Mouse (Mus musculus): Measurements from ENCODE around the gene Ilk. TPM values are rescaled to one million over a fixed set of nuclear protein-coding genes. Genes with fewer than 3 reads are reported as not detected.
A peak's percentile ranks its signal among the peaks of the same experiment; 100 is the strongest.

The Ilk gene
- total and polyA plus RNA-seq, 3 experiments = 32.4 to 51.1 (median 42.6) TPM

DNA sequence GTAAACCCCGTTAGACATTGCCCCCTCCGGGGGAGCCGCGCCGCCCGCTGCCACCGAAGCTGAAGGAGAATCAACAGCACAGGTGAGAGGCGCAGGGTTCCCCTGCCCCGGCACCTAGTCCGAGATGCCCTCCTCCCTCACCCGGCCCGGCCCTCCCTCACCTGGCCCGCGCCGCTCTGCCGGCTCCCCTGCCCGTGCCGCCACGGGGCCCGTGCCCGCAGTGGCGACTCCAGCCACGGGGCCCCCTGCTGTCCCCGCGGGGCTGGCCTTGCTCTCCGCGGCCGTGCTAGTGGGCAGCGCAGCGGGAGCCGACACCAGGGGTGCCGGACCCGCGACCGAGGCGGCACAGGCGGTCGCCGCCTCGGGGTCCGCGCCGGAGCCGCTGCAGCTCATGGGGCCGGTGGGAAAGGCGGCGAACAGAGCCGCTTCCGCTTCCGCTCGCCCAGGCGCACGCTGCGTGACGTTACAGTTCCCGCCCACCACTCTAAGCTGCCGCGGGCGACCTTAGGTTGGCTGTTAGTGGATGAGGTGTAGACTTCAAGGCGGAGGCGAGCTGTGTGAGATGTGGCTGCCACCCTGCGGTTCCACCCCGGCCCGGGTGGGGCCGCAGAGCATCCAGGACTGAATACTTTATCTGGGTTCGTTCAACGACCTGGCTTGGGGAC is 7.7 kb downstream of the Ilk start, which contains the start of gene Taf10 (continued):
- TF ChIP-seq E2F4 (IDR thresholded peaks at IDR 0.05; ENCODE audit: insufficient replicate concordance, low read depth, low read length) = 0 out of 2 replicates have a peak, but pooled peaks have one; percentile 61
- TF ChIP-seq NELFE (IDR thresholded peaks at IDR 0.05; ENCODE audit: low read depth, low read length) = peak; percentile 85
- peak in 1 of 2 experiments; percentile 65; a peak in 2 of 4 replicates for TF ChIP-seq CTCF (conservative IDR thresholded peaks at IDR 0.05 in 1 of 2, IDR thresholded peaks at IDR 0.05 in 1 of 2; ENCODE audit: low read depth in 2 of 2, low read length in 2 of 2)
- TF ChIP-seq BHLHE40 (IDR thresholded peaks at IDR 0.05; ENCODE audit: low read depth, low read length) = peak; percentile 58
- TF ChIP-seq USF2 (conservative IDR thresholded peaks at IDR 0.05; ENCODE audit: low read depth, low read length) = no peak
- TF ChIP-seq TCF12 (IDR thresholded peaks at IDR 0.05; ENCODE audit: low read depth, low read length) = peak; percentile 77
- TF ChIP-seq SMC3 (IDR thresholded peaks at IDR 0.05; ENCODE audit: low read depth, low read length) = peak; percentile 60
- no peak for TF ChIP-seq ZC3H11A (IDR thresholded peaks at IDR 0.05; ENCODE audit: low read depth, low read length)
- no peak for TF ChIP-seq CHD1 (IDR thresholded peaks at IDR 0.05; ENCODE audit: low read depth, low read length)
- peak; percentile 56; the same call in 1 of the 2 replicates for TF ChIP-seq TBP (conservative IDR thresholded peaks at IDR 0.05; ENCODE audit: low read depth, low read length)
- TF ChIP-seq ZMIZ1 (IDR thresholded peaks at IDR 0.05; ENCODE audit: low read depth, low read length) = peak; percentile 90
- 0 out of 2 replicates have a peak, but pooled peaks have one; percentile 34 for TF ChIP-seq ETS1 (conservative IDR thresholded peaks at IDR 0.05; ENCODE audit: low read depth, low read length)
- TF ChIP-seq POLR2AphosphoS2 (IDR thresholded peaks at IDR 0.05; ENCODE audit: low read depth, low read length) = peak; percentile 78; the same call in 1 of the 2 replicates
- 0 out of 2 replicates have a peak, but pooled peaks have one; percentile 18 for TF ChIP-seq IRF4 (IDR thresholded peaks at IDR 0.05; ENCODE audit: low read depth, low read length)
- TF ChIP-seq USF1 (IDR thresholded peaks at IDR 0.05; ENCODE audit: low read depth, low read length) = no peak
- TF ChIP-seq GABPA (IDR thresholded peaks at IDR 0.05; ENCODE audit: insufficient replicate concordance, low read depth, low read length) = no peak
- peak; percentile 59 for TF ChIP-seq RAD21 (IDR thresholded peaks at IDR 0.05; ENCODE audit: low read depth, low read length)
- no peak for TF ChIP-seq MAFK (IDR thresholded peaks at IDR 0.05; ENCODE audit: insufficient replicate concordance, low read length)
- TF ChIP-seq MYC (IDR thresholded peaks at IDR 0.05; ENCODE audit: low read depth, low read length) = peak; percentile 63; the same call in 1 of the 2 replicates

GRCm38 (mm10) chr7:105747776-105748175 is 11.4 kb downstream of the Ilk start:
- TF ChIP-seq ETS1 (conservative IDR thresholded peaks at IDR 0.05; ENCODE audit: low read depth, low read length) (no peak), ZC3H11A (IDR thresholded peaks at IDR 0.05; ENCODE audit: low read depth, low read length) (no peak), E2F4 (IDR thresholded peaks at IDR 0.05; ENCODE audit: insufficient replicate concordance, low read depth, low read length) (no peak), POLR2AphosphoS2 (IDR thresholded peaks at IDR 0.05; ENCODE audit: low read depth, low read length) (no peak), UBTF (IDR thresholded peaks at IDR 0.05; ENCODE audit: low read depth, low read length) (no peak), JUN (IDR thresholded peaks at IDR 0.05; ENCODE audit: insufficient read depth, low read depth, low read length) (no peak), KAT2A (IDR thresholded peaks at IDR 0.05; ENCODE audit: insufficient replicate concordance, low read length) (no peak), CHD1 (IDR thresholded peaks at IDR 0.05; ENCODE audit: low read depth, low read length) (no peak), SMC3 (IDR thresholded peaks at IDR 0.05; ENCODE audit: low read depth, low read length) (no peak), IRF4 (IDR thresholded peaks at IDR 0.05; ENCODE audit: low read depth, low read length) (no peak), HCFC1 (IDR thresholded peaks at IDR 0.05; ENCODE audit: low read depth, low read length) (no peak), GABPA (IDR thresholded peaks at IDR 0.05; ENCODE audit: insufficient replicate concordance, low read depth, low read length) (no peak), MAZ (IDR thresholded peaks at IDR 0.05; ENCODE audit: low read depth, low read length) (no peak), CTCF (conservative IDR thresholded peaks at IDR 0.05 in 1 of 2, IDR thresholded peaks at IDR 0.05 in 1 of 2; ENCODE audit: low read depth in 2 of 2, low read length in 2 of 2) (no peak), RAD21 (IDR thresholded peaks at IDR 0.05; ENCODE audit: low read depth, low read length) (no peak), JUND (conservative IDR thresholded peaks at IDR 0.05; ENCODE audit: low read depth, low read length) (no peak), PAX5 (IDR thresholded peaks at IDR 0.05; ENCODE audit: low read length) (no peak)
- H3K27me3 ChIP-seq (replicated peaks) = no peaks in the 10 kb centered on the region
- H3K9ac ChIP-seq (ENCODE audit: insufficient read depth, low read depth) = no peak overlapping the region
- H3K4me1 ChIP-seq (ENCODE audit: control insufficient read depth in 1 of 2, insufficient read depth in 2 of 2) = peaks cover 0 to 28% of the 10 kb centered on the region in 2 experiments; a peak in 3 of 4 replicates
- in situ Hi-C loops (cut with MboI; ENCODE audit: low pct_ligation_motif_present, low pct_unique_long_range_greater_than_20kb, low sequenced_read_pairs) = no loop called here
- no peak overlapping the region for H3K27ac ChIP-seq (ENCODE audit: insufficient read depth, low read depth)
- no peak for DNase-seq (ENCODE audit: extremely low read depth)
- H3K4me2 ChIP-seq (ENCODE audit: insufficient read depth, low read depth, poor library complexity, severe bottlenecking) = no peak overlapping the region
- H3K36me3 ChIP-seq (replicated peaks in 1 of 2; ENCODE audit: control insufficient read depth in 1 of 2, insufficient read depth in 1 of 2, low read length in 1 of 2) = peaks cover 33 to 57% of the 10 kb centered on the region in 2 experiments
- H3K9me3 ChIP-seq (replicated peaks; ENCODE audit: low read length) = no peaks in the 10 kb centered on the region
- dilution Hi-C loops (cut with MboI; ENCODE audit: extremely low pct_ligation_motif_present, extremely low pct_unique_long_range_greater_than_20kb, low sequenced_read_pairs) = no loop called here
- peaks cover 10% of the 10 kb centered on the region; the same call in 1 of the 2 replicates for H3K79me2 ChIP-seq (replicated peaks; ENCODE audit: control insufficient read depth, extremely low read depth, insufficient read depth, poor library complexity, severe bottlenecking)
- no peak overlapping the region for H3K4me3 ChIP-seq (replicated peaks in 1 of 3; ENCODE audit: low read depth in 2 of 3, low read length in 2 of 3, poor library complexity in 1 of 3)

Measured in CH12.LX (cell line).